Comparison of ENCODE assay signal across 18 mouse cellular contexts in the genomic region with DNA sequence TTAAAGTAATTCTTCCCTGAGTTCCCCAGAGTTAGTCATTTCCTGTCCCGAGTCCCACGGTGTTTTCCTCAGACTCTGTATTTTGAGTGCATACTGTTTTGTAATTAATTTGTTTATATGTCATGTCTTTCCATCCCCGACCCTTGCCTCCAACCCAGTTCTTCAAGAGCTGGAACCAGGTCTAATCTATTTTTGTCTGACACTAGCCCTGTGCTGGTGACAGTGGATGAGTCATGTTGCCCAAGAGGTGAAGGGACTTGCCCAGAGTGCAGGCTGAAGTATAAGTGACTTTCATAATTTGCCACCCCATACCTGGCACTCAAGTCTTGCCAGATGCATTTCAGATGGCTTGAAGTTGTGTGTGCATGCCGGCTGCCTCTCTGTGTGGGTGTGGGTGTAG.
DNase-seq lines count a peak whose midpoint lies in the region; ATAC-seq and TF ChIP-seq lines count a peak whose summit lies in the region.
"Had no signal": no experiment of that assay in that cellular context is flagged by ENCODE, and none has a peak within 500 bp of the region (broad histone marks: within the 10 kb centered on the region; RNA-seq: fewer than 3 reads in every experiment).

No protein-coding gene starts in this region.

- no peaks in the 10 kb centered on the region for H3K36me3 ChIP-seq in myocyte (ENCODE audit: control insufficient read depth, insufficient read depth)
- no peaks in the 10 kb centered on the region for H3K36me3 ChIP-seq in intestine, postnatal 0 days (ENCODE audit: control insufficient read depth, insufficient read depth)
- H3K36me3 ChIP-seq: embryonic facial prominence, embryonic 12.5 days; hindbrain, embryonic 13.5 days; limb, embryonic 15.5 days had no signal

- DNase-seq in layer of hippocampus, adult 2 months (ENCODE audit: low spot score in 2 of 2) = no peak
- DNase-seq in layer of hippocampus, adult 18-20 months (ENCODE audit: low spot score in 2 of 2) = no peak
- DNase-seq in cerebellum, postnatal 25 days = no peak
- DNase-seq: adrenal gland, postnatal 25 days; cerebellum, postnatal 10 days; gastrocnemius, postnatal 14 days; kidney, adult 8-10 months; lung, embryonic 14.5 days; retina, postnatal 1 day; thymus, adult 18-20 months had no signal

- no peaks in the 10 kb centered on the region for H3K27me3 ChIP-seq in myocyte (ENCODE audit: control insufficient read depth, insufficient read depth, insufficient read length)
- H3K27me3 ChIP-seq in intestine, postnatal 0 days (replicated peaks; ENCODE audit: control insufficient read depth, insufficient read depth, low read length) = no peaks in the 10 kb centered on the region
- H3K27me3 ChIP-seq: embryonic facial prominence, embryonic 12.5 days; hindbrain, embryonic 13.5 days; limb, embryonic 15.5 days had no signal

- no peaks in the 10 kb centered on the region for H3K79me2 ChIP-seq in myocyte (ENCODE audit: control insufficient read depth, insufficient read depth)

- peak; percentile 89 for ATAC-seq in CD4-positive, CD25-positive, alpha-beta regulatory T cell, adult 4 months
- no peak for ATAC-seq in intestine, postnatal 0 days

- H3K4me2 ChIP-seq in myocyte (ENCODE audit: low read depth) = peak overlapping the region; percentile 10
- H3K4me2 ChIP-seq in intestine, postnatal 0 days (replicated peaks; ENCODE audit: low read depth) = no peak overlapping the region
- H3K4me2 ChIP-seq: embryonic facial prominence, embryonic 12.5 days; hindbrain, embryonic 13.5 days; limb, embryonic 15.5 days; lung, embryonic 14.5 days had no signal

- 64% methylated on average over 4 of the region's 4 CpGs for WGBS in intestine, postnatal 0 days

- H3K4me3 ChIP-seq in layer of hippocampus, adult 2 months = no peak overlapping the region
- no peak overlapping the region for H3K4me3 ChIP-seq in brown adipose tissue, adult 24 weeks (ENCODE audit: insufficient read depth, low read depth, low read length)
- no peak overlapping the region for H3K4me3 ChIP-seq in myocyte
- no peak overlapping the region for H3K4me3 ChIP-seq in intestine, postnatal 0 days (ENCODE audit: low read depth, low read length)
- H3K4me3 ChIP-seq: embryonic facial prominence, embryonic 12.5 days; hindbrain, embryonic 13.5 days; limb, embryonic 15.5 days; midbrain, embryonic 10.5 days had no signal

- H3K27ac ChIP-seq in layer of hippocampus, adult 2 months = peak overlapping the region; percentile 23; the same call in 1 of the 2 replicates
- H3K27ac ChIP-seq in brown adipose tissue, adult 24 weeks (replicated peaks; ENCODE audit: low read depth, low read length) = peak overlapping the region; percentile 55; the same call in 1 of the 2 replicates
- no peak overlapping the region for H3K27ac ChIP-seq in intestine, postnatal 0 days (ENCODE audit: low read depth, low read length)
- H3K27ac ChIP-seq: embryonic facial prominence, embryonic 12.5 days; hindbrain, embryonic 13.5 days; limb, embryonic 15.5 days; midbrain, embryonic 10.5 days had no signal

- no peak for TF ChIP-seq POLR2A in myocyte (IDR thresholded peaks at IDR 0.05; ENCODE audit: insufficient read length, low read depth)

- peaks cover 28% of the 10 kb centered on the region for H3K4me1 ChIP-seq in brown adipose tissue, adult 24 weeks (ENCODE audit: control insufficient read depth, insufficient read depth, insufficient read length, low read length)
- no peaks in the 10 kb centered on the region; the same call in 1 of the 2 replicates for H3K4me1 ChIP-seq in intestine, postnatal 0 days (replicated peaks; ENCODE audit: control insufficient read depth, insufficient read depth, low read length)

- no peaks in the 10 kb centered on the region for H3K9me3 ChIP-seq in intestine, postnatal 0 days (ENCODE audit: control insufficient read depth)
- H3K9me3 ChIP-seq: embryonic facial prominence, embryonic 12.5 days; hindbrain, embryonic 13.5 days; limb, embryonic 15.5 days; midbrain, embryonic 10.5 days had no signal

- no peak overlapping the region for H3K9ac ChIP-seq in intestine, postnatal 0 days (ENCODE audit: low read depth, low read length)
- H3K9ac ChIP-seq: embryonic facial prominence, embryonic 12.5 days; hindbrain, embryonic 13.5 days; limb, embryonic 15.5 days; lung, embryonic 14.5 days had no signal

- no peak overlapping the region for H3ac ChIP-seq in myocyte (ENCODE audit: control insufficient read depth, insufficient read length)

- TF ChIP-seq CTCF in layer of hippocampus, adult 2 months (conservative IDR thresholded peaks at IDR 0.05) = no peak
- no peak for TF ChIP-seq CTCF in intestine, postnatal 0 days (IDR thresholded peaks at IDR 0.05; ENCODE audit: low read depth)

TF ChIP-seq in myocyte, 11 proteins besides CTCF, POLR2A, EP300 and RAD21:
- TF ChIP-seq TCF3 (IDR thresholded peaks at IDR 0.05; ENCODE audit: insufficient read length, low read depth) (no peak), CEBPB (IDR thresholded peaks at IDR 0.05; ENCODE audit: insufficient read depth, poor library complexity, severe bottlenecking) (no peak), E2F4 (IDR thresholded peaks at IDR 0.05; ENCODE audit: insufficient read depth) (no peak), REST (IDR thresholded peaks at IDR 0.05; ENCODE audit: insufficient read depth, insufficient read length) (no peak), TCF12 (IDR thresholded peaks at IDR 0.05; ENCODE audit: insufficient read depth, poor library complexity, severe bottlenecking) (no peak), MYOG (IDR thresholded peaks at IDR 0.05; ENCODE audit: control insufficient read depth in 1 of 3, insufficient read depth in 1 of 3, insufficient read length in 2 of 3, low read depth in 2 of 3) (no peak), USF1 (IDR thresholded peaks at IDR 0.05; ENCODE audit: low read depth) (no peak), SRF (IDR thresholded peaks at IDR 0.05; ENCODE audit: control insufficient read depth, insufficient read length, low read depth) (no peak), POLR2AphosphoS2 (IDR thresholded peaks at IDR 0.05; ENCODE audit: insufficient read length, low read depth) (no peak), MYOD1 (IDR thresholded peaks at IDR 0.05; ENCODE audit: control insufficient read depth in 1 of 3, insufficient read length in 2 of 3, low read depth in 2 of 3) (no peak), MAX (IDR thresholded peaks at IDR 0.05; ENCODE audit: low read depth) (no peak)
